Mouse (Mus musculus) hindbrain, embryonic 10.5 days (tissue): ENCODE results near the gene Kctd7. TPM values are rescaled to one million over a fixed set of nuclear protein-coding genes. Genes with fewer than 3 reads are reported as not detected.

Experiments
- DNase-seq: peaks from one replicate; pipeline ENCODE4 v3.0.0-alpha.2; 2017; ENCODE audit warnings: low spot score
- H3K27ac ChIP-seq: fragments of 300-500 bp; sonication (generic); 2 replicates; pipeline ENCODE4 v1.5.1; 2016; ENCODE audit warnings: mild to moderate bottlenecking, moderate library complexity
- H3K27me3 ChIP-seq: fragments of 300-500 bp; sonication (generic); 2 replicates; pipeline ENCODE4 v1.6.1; 2016; ENCODE audit warnings: mild to moderate bottlenecking; ENCODE audit not compliant: poor library complexity, insufficient read depth, severe bottlenecking
- H3K36me3 ChIP-seq: fragments of 300-500 bp; sonication (generic); 2 replicates; pipeline ENCODE4 v1.6.1; 2016; ENCODE audit warnings: mild to moderate bottlenecking, moderate library complexity
- H3K4me1 ChIP-seq: fragments of 300-500 bp; sonication (generic); replicated peaks from 2 replicates; pipeline ENCODE4 v1.6.1; 2016; ENCODE audit warnings: mild to moderate bottlenecking
- H3K4me3 ChIP-seq: fragments of 300-500 bp; sonication (generic); 2 replicates; pipeline ENCODE4 v1.5.1; 2016; ENCODE audit warnings: mild to moderate bottlenecking, moderate library complexity
- H3K9me3 ChIP-seq: fragments of 300-500 bp; sonication (generic); 2 replicates; pipeline ENCODE4 v1.6.1; 2016; ENCODE audit warnings: mild to moderate bottlenecking, moderate library complexity
- WGBS: fragments of 180-500 bp; shearing (Covaris S2); methylation state at CpG from one replicate; pipeline ENCODE4 v1.1.7; 2016; 5-methylcytosine and 5-hydroxymethylcytosine counted together
- polyA plus RNA-seq: library from polyadenylated mRNA; unstranded; fragments of >200 nt; fragmentation: Nextera tagmentation; extraction: Ambion mirVana; gene quantifications from 2 replicates; pipeline ENCODE4 v1.2.1, GENCODE M21; 2016

Kctd7 gene
- polyA plus RNA-seq, 1 experiment from 2014 or later: 6.6 TPM

DNA sequence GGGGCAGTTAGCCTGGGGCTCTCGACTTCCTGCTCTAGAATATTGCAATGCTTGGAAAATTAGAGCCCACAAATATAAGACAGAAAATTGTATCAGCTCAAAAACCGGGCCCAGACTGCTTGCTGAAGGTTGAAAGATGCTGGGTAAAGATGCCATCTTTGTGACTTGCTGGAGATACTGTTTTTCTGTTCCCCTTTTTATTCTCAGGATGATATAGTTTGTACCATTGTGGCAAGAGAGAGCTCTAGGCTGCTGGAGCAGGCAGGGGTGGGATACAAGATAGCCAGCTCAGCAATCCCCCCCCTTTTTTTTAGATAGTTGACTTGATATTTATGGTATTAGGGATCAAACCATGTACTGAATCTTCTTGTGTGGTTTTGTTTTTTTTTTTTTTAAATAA lies 9.6 kb downstream of the Kctd7 start:
- Histone ChIP-seq H3K27me3 (no peaks in the 10 kb centered on the region), H3K4me1 (no peaks in the 10 kb centered on the region), H3K9me3 (no peaks in the 10 kb centered on the region), H3K36me3 (peaks cover 22% of the 10 kb centered on the region), H3K4me3 (no peak overlapping the region), H3K27ac (no peak overlapping the region)
- WGBS: 93% methylated on average over 2 of the region's 2 CpGs
- no peak for DNase-seq

DNA sequence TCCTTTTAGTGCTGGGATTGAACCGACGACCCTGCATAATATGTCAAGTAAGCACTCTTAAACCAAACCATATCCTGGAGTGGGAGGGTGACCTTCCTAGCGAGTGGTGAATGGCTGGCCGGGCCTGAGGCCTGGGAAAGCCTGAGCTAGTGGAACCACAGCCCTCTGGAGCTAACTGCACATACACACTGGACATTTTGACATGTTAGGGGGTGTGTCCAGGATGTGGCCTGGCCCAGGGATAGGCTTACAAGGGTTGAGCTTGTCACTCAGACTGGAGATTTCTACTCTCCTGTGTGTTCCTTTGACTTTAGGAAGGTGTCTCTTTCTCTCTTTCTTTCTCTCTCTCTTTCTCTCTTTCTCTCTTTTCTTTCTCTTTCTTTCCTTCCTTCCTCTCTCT lies 13.9 kb downstream of the Kctd7 start:
- Histone ChIP-seq H3K27me3 (no peaks in the 10 kb centered on the region), H3K4me1 (no peaks in the 10 kb centered on the region), H3K9me3 (no peaks in the 10 kb centered on the region), H3K36me3 (no peaks in the 10 kb centered on the region), H3K27ac (no peak overlapping the region), H3K4me3 (no peak overlapping the region)
- no peak for DNase-seq
- 79% methylated on average over 4 of the region's 4 CpGs for WGBS

DNA sequence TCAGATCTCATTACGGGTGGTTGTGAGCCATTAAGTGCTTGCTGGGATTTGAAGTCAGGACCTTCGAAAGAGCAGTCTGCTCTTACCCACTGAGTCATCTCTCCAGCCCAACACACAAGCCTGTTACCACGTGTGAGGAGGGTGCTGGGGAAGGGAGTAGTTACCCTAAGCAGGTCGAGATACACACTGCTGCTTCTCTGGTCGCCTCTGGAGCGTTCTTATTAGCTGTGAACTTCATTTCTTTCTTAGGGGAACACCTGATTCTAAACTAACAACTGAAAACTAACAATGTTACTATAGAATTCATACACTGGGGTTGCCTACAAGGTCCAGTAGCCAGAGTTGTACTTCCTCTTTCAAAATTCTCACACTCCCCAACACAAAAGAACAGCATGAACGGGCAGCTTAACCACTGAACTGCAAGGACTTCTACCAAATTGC lies 15.1 kb downstream of the Kctd7 start:
- Histone ChIP-seq H3K4me3 (no peak overlapping the region), H3K4me1 (no peaks in the 10 kb centered on the region), H3K27me3 (no peaks in the 10 kb centered on the region), H3K27ac (no peak overlapping the region), H3K9me3 (no peaks in the 10 kb centered on the region), H3K36me3 (no peaks in the 10 kb centered on the region)
- 68% methylated on average over 7 of the region's 7 CpGs for WGBS
- DNase-seq: no peak

- no peaks in the 10 kb centered on the region for H3K9me3 ChIP-seq
- 6% methylated on average over 7 of the region's 7 CpGs for WGBS
Observed at GRCm38 (mm10) chr5:130163670-130164069, 19.0 kb downstream of the Kctd7 start.

DNA sequence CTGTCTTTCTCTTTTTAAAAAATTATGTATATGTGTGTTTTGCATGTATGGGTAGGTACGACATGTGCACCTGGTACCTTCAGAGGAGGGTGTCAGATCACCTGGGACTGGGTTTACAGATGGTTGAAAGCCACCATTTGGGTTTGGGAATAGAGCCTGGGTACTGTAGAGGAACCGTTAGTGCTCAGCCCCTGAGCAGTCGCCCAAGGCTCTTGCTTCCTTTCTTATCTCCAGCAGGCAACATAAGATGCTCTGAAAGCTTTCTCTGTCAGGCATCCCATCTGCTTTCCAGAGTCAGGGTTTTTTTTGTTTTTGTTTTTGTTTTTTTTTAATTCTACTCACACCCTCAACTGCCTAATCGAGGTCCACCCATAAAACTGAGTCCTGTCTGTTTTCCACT lies 20.6 kb downstream of the Kctd7 start:
- 76% methylated on average over 4 of the region's 4 CpGs for WGBS
- H3K4me3 ChIP-seq: no peak overlapping the region
- no peaks in the 10 kb centered on the region for H3K9me3 ChIP-seq
- no peaks in the 10 kb centered on the region for H3K36me3 ChIP-seq
- no peak for DNase-seq
- H3K27me3 ChIP-seq: no peaks in the 10 kb centered on the region
- no peak overlapping the region for H3K27ac ChIP-seq
- no peaks in the 10 kb centered on the region for H3K4me1 ChIP-seq

More at GRCm38 (mm10) chr5:130163670-130164069, 19.0 kb downstream of the Kctd7 start:
- Histone ChIP-seq H3K4me1 (no peaks in the 10 kb centered on the region), H3K27ac (no peak overlapping the region), H3K27me3 (no peaks in the 10 kb centered on the region), H3K4me3 (no peak overlapping the region), H3K36me3 (no peaks in the 10 kb centered on the region)
- DNase-seq: peak; percentile 61

- no peak for DNase-seq
- 75% methylated on average over 6 of the region's 6 CpGs for whole genome bisulfite sequencing
- no peaks in the 10 kb centered on the region for H3K27me3 ChIP-seq
Observed at GRCm38 (mm10) chr5:130169109-130169508, 24.4 kb downstream of the Kctd7 start.

DNA sequence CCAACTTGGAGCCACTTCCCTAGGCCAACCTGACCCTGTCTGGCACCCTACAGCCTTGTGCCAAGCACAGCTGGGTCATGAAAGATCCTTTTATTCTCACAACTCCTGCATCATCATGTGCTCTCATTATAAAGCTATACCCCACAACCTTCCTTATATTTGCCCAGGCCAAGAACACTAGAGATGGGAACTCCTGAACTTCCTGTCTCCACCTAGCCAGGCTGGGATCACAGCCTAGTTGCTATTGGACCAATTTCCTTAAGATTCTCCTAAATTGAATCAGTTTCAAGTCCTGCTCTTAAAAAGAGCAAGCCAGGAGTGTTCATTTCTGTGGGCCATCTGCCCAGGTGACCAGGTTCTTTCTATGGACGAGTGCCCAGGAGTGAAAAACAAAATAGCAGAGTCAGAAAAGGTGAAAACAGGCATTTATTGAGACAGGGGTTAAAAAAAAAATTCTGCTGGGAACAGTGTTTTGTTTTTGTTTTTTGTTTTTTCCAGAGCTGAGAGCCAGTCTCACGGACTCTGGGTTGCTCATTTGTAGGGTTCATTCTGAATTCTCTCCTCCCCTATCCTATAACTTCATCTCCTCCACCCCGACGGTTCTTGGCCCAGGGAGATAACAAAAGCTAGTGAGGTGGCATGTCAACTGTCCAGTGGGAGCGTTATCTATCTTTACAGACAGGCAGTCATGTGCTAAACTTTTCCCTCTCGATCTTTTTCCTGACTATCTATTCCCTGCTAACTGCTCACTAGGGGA lies 26.2 kb downstream of the Kctd7 start:
- no peaks in the 10 kb centered on the region for H3K36me3 ChIP-seq
- no peak for DNase-seq
- H3K27ac ChIP-seq: peak overlapping the region; percentile 91
- peak overlapping the region; percentile 95 for H3K4me3 ChIP-seq
- H3K27me3 ChIP-seq: no peaks in the 10 kb centered on the region
- no peaks in the 10 kb centered on the region for H3K9me3 ChIP-seq
- H3K4me1 ChIP-seq: peaks cover 25% of the 10 kb centered on the region
- 15% methylated on average over 6 of the region's 6 CpGs for WGBS

More at GRCm38 (mm10) chr5:130169109-130169508, 24.4 kb downstream of the Kctd7 start:
- Histone ChIP-seq H3K4me1 (peaks cover 25% of the 10 kb centered on the region), H3K9me3 (no peaks in the 10 kb centered on the region), H3K4me3 (no peak overlapping the region), H3K36me3 (no peaks in the 10 kb centered on the region), H3K27ac (no peak overlapping the region)

DNA sequence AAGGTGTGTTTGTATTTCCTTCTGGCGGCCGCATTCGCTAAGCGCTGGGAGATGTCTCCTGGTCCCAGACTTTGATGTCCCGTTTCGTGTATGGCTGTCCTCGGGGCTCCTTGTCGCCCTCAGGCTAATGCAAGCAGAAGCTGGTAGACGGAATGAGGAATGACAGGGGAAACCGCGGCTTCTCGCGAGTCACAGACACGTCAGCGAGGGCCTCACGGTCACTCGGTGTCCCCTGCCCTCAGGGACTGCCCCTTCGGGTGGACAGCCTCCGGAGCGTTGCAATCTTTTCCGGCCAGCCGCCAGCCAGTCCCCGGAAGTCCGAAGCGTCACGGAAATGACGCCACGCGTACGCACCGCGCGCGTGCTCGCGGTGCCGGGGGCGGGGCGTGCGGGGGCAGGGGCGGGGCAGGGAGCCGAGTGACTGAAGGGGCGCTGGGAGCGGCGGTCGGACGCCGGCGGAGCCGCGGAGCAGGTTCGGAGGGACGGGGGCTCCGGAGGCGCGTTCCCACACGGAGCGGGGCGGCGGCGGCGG lies 26.8 kb downstream of the Kctd7 start, which contains the start of gene Rabgef1:
Gene Rabgef1 (plus strand): TSS at position 376 of the 532 bp plus-strand sequence.
- peak; percentile 94 for DNase-seq
- peaks cover 25% of the 10 kb centered on the region for H3K4me1 ChIP-seq
- peak within 1 kb of the TSS; percentile 91 for H3K27ac ChIP-seq
- H3K4me3 ChIP-seq: peak within 1 kb of the TSS; percentile 95
- WGBS: under 1% methylated on average over 58 of the region's 62 CpGs
- H3K9me3 ChIP-seq: no peaks in the 10 kb centered on the region
- H3K27me3 ChIP-seq: no peaks in the 10 kb centered on the region
- no peaks in the 10 kb centered on the region for H3K36me3 ChIP-seq

DNA sequence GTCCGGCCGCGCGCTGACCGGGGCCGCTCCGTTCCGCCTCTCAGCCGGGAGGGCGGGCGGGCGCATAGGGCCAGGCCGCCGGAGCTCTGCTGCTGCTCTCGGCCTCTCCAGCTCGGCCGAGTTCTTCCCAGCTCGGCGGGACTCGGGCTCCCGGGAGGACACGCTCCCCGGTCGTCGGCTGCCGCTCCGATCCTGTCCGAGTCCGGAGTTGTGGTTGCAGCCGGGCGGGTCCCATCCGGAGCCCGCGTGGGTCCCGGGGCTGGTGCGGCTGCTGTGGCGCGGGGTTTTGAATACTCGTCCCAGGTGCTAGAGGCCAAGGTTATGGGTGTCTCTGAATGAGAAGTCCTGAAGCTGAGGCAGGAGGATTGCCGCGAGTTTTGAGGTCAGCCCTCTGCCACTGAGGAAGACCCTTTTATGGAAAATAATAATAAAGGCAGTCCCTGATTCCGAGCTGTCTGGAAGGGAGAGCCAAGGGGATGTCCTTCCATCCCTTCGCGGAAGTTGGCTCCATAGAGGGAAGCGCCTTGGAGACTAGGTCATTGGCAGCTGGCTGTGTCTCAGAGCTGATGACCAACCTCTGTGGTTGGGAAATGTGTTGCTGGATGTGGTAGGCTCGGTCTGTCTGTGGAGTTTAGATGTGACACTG lies 27.4 kb downstream of the Kctd7 start:
- peak overlapping the region; percentile 91 for H3K27ac ChIP-seq
- H3K4me3 ChIP-seq: peak overlapping the region; percentile 95
- H3K27me3 ChIP-seq: no peaks in the 10 kb centered on the region
- no peak for DNase-seq
- H3K4me1 ChIP-seq: peaks cover 25% of the 10 kb centered on the region
- WGBS: 2% methylated on average over 46 of the region's 46 CpGs
- H3K9me3 ChIP-seq: no peaks in the 10 kb centered on the region
- no peaks in the 10 kb centered on the region for H3K36me3 ChIP-seq

- no peaks in the 10 kb centered on the region for H3K9me3 ChIP-seq
- no peak for DNase-seq
- WGBS: 94% methylated on average over 4 of the region's 4 CpGs
- H3K27me3 ChIP-seq: no peaks in the 10 kb centered on the region
- H3K27ac ChIP-seq: no peak overlapping the region
- peak overlapping the region; percentile 95 for H3K4me3 ChIP-seq
- H3K36me3 ChIP-seq: no peaks in the 10 kb centered on the region
- peaks cover 25% of the 10 kb centered on the region for H3K4me1 ChIP-seq
Observed at GRCm38 (mm10) chr5:130173012-130173411, 28.4 kb downstream of the Kctd7 start.

GRCm38 (mm10) chr5:130177871-130178270 lies 33.2 kb downstream of the Kctd7 start:
- 74% methylated on average over 4 of the region's 4 CpGs for WGBS
- DNase-seq: no peak

GRCm38 (mm10) chr5:130180362-130180761 lies 35.7 kb downstream of the Kctd7 start:
- Histone ChIP-seq H3K9me3 (no peaks in the 10 kb centered on the region), H3K36me3 (no peaks in the 10 kb centered on the region), H3K27ac (no peak overlapping the region), H3K4me3 (no peak overlapping the region), H3K27me3 (no peaks in the 10 kb centered on the region), H3K4me1 (no peaks in the 10 kb centered on the region)
- 71% methylated on average over 7 of the region's 7 CpGs for WGBS
- no peak for DNase-seq

More at GRCm38 (mm10) chr5:130177871-130178270, 33.2 kb downstream of the Kctd7 start:
- Histone ChIP-seq H3K36me3 (no peaks in the 10 kb centered on the region), H3K9me3 (no peaks in the 10 kb centered on the region), H3K4me3 (no peak overlapping the region), H3K27me3 (no peaks in the 10 kb centered on the region), H3K4me1 (peaks cover 10% of the 10 kb centered on the region), H3K27ac (no peak overlapping the region)
